In genomic region chr5:112409274-112409673, GRCm38 (mm10) we compare ENCODE assay signal across 23 mouse cellular contexts. TPM values are rescaled to one million over a fixed set of nuclear protein-coding genes. Genes with fewer than 3 reads are reported as not detected.
DNase-seq lines count a peak whose midpoint lies in the region; ATAC-seq lines count a peak whose summit lies in the region.
"Had no signal": no experiment of that assay in that cellular context is flagged by ENCODE, and none has a peak within 500 bp of the region (broad histone marks: within the 10 kb centered on the region; RNA-seq: fewer than 3 reads in every experiment).

No protein-coding gene starts in this region.

- H3K4me1 ChIP-seq in forebrain, embryonic 13.5 days, result peaks cover 29% of the 10 kb centered on the region
- peaks cover 24% of the 10 kb centered on the region for H3K4me1 ChIP-seq in forebrain, embryonic 16.5 days (replicated peaks; ENCODE audit: control insufficient read depth, insufficient read depth, low read length)
- peaks cover 29% of the 10 kb centered on the region for H3K4me1 ChIP-seq in hindbrain, embryonic 14.5 days (replicated peaks; ENCODE audit: control insufficient read depth, insufficient read depth, low read length)
- peaks cover 35% of the 10 kb centered on the region for H3K4me1 ChIP-seq in midbrain, embryonic 15.5 days

- H3K4me3 ChIP-seq in forebrain, embryonic 13.5 days, result no peak overlapping the region
- H3K4me3 ChIP-seq in forebrain, embryonic 16.5 days (replicated peaks; ENCODE audit: low read length), result no peak overlapping the region
- no peak overlapping the region for H3K4me3 ChIP-seq in hindbrain, embryonic 14.5 days (replicated peaks; ENCODE audit: low read length)
- H3K4me3 ChIP-seq in midbrain, embryonic 15.5 days, result no peak overlapping the region
- H3K4me3 ChIP-seq: embryonic facial prominence, embryonic 10.5 days; limb, embryonic 12.5 days; liver, embryonic 12.5 days had no signal

- no peak overlapping the region for H3K9ac ChIP-seq in forebrain, embryonic 13.5 days
- no peak overlapping the region for H3K9ac ChIP-seq in forebrain, embryonic 16.5 days (replicated peaks; ENCODE audit: low read depth, low read length)
- H3K9ac ChIP-seq in hindbrain, embryonic 14.5 days, result no peak overlapping the region
- no peak overlapping the region for H3K9ac ChIP-seq in midbrain, embryonic 15.5 days
- H3K9ac ChIP-seq: limb, embryonic 12.5 days; liver, embryonic 12.5 days had no signal

- intact Hi-C loops in left cerebral cortex, postnatal 4 days (cut with DNase I), result no loop called here

- H3K9me3 ChIP-seq in forebrain, embryonic 13.5 days (replicated peaks), result no peaks in the 10 kb centered on the region
- H3K9me3 ChIP-seq in forebrain, embryonic 16.5 days (ENCODE audit: control insufficient read depth, low read length), result no peaks in the 10 kb centered on the region
- H3K9me3 ChIP-seq in hindbrain, embryonic 14.5 days (ENCODE audit: control insufficient read depth, low read length), result no peaks in the 10 kb centered on the region
- no peaks in the 10 kb centered on the region for H3K9me3 ChIP-seq in midbrain, embryonic 15.5 days
- H3K9me3 ChIP-seq: embryonic facial prominence, embryonic 10.5 days; limb, embryonic 12.5 days; liver, embryonic 12.5 days had no signal

- H3K36me3 ChIP-seq in forebrain, embryonic 13.5 days (ENCODE audit: poor library complexity, severe bottlenecking), result no peaks in the 10 kb centered on the region
- no peaks in the 10 kb centered on the region for H3K36me3 ChIP-seq in forebrain, embryonic 16.5 days (ENCODE audit: control insufficient read depth, insufficient read depth)
- H3K36me3 ChIP-seq in hindbrain, embryonic 14.5 days (replicated peaks; ENCODE audit: control insufficient read depth, insufficient read depth), result no peaks in the 10 kb centered on the region
- no peaks in the 10 kb centered on the region for H3K36me3 ChIP-seq in midbrain, embryonic 15.5 days (replicated peaks)
- H3K36me3 ChIP-seq: embryonic facial prominence, embryonic 10.5 days; G1E; limb, embryonic 12.5 days; liver, embryonic 12.5 days had no signal

- WGBS in forebrain, embryonic 13.5 days, result 71% methylated on average over 5 of the region's 5 CpGs
- 57% methylated on average over 5 of the region's 5 CpGs for WGBS in forebrain, embryonic 16.5 days
- 32% methylated on average over 5 of the region's 5 CpGs for WGBS in hindbrain, embryonic 14.5 days
- 48% methylated on average over 5 of the region's 5 CpGs for WGBS in midbrain, embryonic 15.5 days

- DNase-seq in left cerebral cortex, postnatal 4 days, result peak; percentile 55
- no peak for DNase-seq in left cerebral cortex, adult 8-10 months (ENCODE audit: low spot score in 2 of 2)
- no peak for DNase-seq in hindbrain, embryonic 14.5 days (ENCODE audit: low spot score)
- DNase-seq in cerebellum, adult 11-12 months, result no peak
- DNase-seq: adrenal gland, postnatal 14 days; heart, postnatal 10 days; kidney, adult 8-10 months; kidney, postnatal 25 days; lung, adult 2 months; lung, postnatal 4 days; thymus, postnatal 14 days had no signal

- H3K27ac ChIP-seq in forebrain, embryonic 13.5 days, result 0 out of 2 replicates have a peak overlapping the region, but pooled peaks have one; percentile 7
- H3K27ac ChIP-seq in forebrain, embryonic 16.5 days (ENCODE audit: low read length), result no peak overlapping the region
- H3K27ac ChIP-seq in hindbrain, embryonic 14.5 days, result peak overlapping the region; percentile 41; the same call in 1 of the 2 replicates
- peak overlapping the region; percentile 86 for H3K27ac ChIP-seq in midbrain, embryonic 15.5 days
- H3K27ac ChIP-seq: embryonic facial prominence, embryonic 10.5 days; limb, embryonic 12.5 days; liver, embryonic 12.5 days had no signal

- H3K27me3 ChIP-seq in forebrain, embryonic 13.5 days, result no peaks in the 10 kb centered on the region
- no peaks in the 10 kb centered on the region for H3K27me3 ChIP-seq in forebrain, embryonic 16.5 days (replicated peaks; ENCODE audit: control insufficient read depth, insufficient read depth, low read length)
- no peaks in the 10 kb centered on the region for H3K27me3 ChIP-seq in hindbrain, embryonic 14.5 days (ENCODE audit: control insufficient read depth, insufficient read depth, low read length)
- no peaks in the 10 kb centered on the region for H3K27me3 ChIP-seq in midbrain, embryonic 15.5 days (replicated peaks)

- no peak overlapping the region for H3K4me2 ChIP-seq in forebrain, embryonic 13.5 days
- H3K4me2 ChIP-seq in forebrain, embryonic 16.5 days (ENCODE audit: low read length), result no peak overlapping the region
- no peak overlapping the region for H3K4me2 ChIP-seq in hindbrain, embryonic 14.5 days (replicated peaks)
- no peak overlapping the region for H3K4me2 ChIP-seq in midbrain, embryonic 15.5 days
- H3K4me2 ChIP-seq: heart, embryonic 11.5 days; limb, embryonic 12.5 days; liver, embryonic 12.5 days had no signal

- ATAC-seq in forebrain, embryonic 13.5 days, result no peak
- no peak for ATAC-seq in forebrain, embryonic 16.5 days
- ATAC-seq in hindbrain, embryonic 14.5 days (ENCODE audit: low FRiP score), result no peak
- no peak for ATAC-seq in midbrain, embryonic 15.5 days (replicated peaks)
- ATAC-seq: liver, embryonic 12.5 days had no signal

RNA-seq across cellular contexts. Expression of gene Asphd2, which starts 14.6 kb away (rescaled TPM):
- polyA plus RNA-seq in forebrain, embryonic 13.5 days (2015; fragmentation: Nextera tagmentation; extraction: Ambion mirVana), result 21.4 and 23.8 TPM in 2 replicates
- 41.1 and 43.8 TPM in 2 replicates for polyA plus RNA-seq in forebrain, embryonic 16.5 days (2015; fragmentation: Nextera tagmentation; extraction: Ambion mirVana)
- 100 to 1,000 TPM; 130 to 134 TPM for total RNA-seq in left cerebral cortex, postnatal 4 days (2021)
- 100 to 1,000 TPM; 168 to 189 (median 175) TPM for total RNA-seq in left cerebral cortex, adult 8-10 months (2022)
- 79.3 and 85.9 TPM in 2 replicates for polyA plus RNA-seq in hindbrain, embryonic 14.5 days (2014; fragmentation: Nextera tagmentation; extraction: Ambion mirVana)
- 124 and 132 TPM in 2 replicates for polyA plus RNA-seq in midbrain, embryonic 15.5 days (2015; fragmentation: Nextera tagmentation; extraction: Ambion mirVana)
- total RNA-seq: granulocyte monocyte progenitor cell, adult 5-6 weeks had no signal
- polyA plus RNA-seq: G1E had no signal

RNA-seq across cellular contexts. Expression of gene Gm6588, which starts 40.0 kb away (rescaled TPM):
- 0.68 and 1.1 TPM in 2 replicates for polyA plus RNA-seq in forebrain, embryonic 13.5 days (2015; fragmentation: Nextera tagmentation; extraction: Ambion mirVana)
- polyA plus RNA-seq in forebrain, embryonic 16.5 days (2015; fragmentation: Nextera tagmentation; extraction: Ambion mirVana), result 0.43 and 1.3 TPM in 2 replicates
- total RNA-seq in left cerebral cortex, postnatal 4 days (2021), result not detected
- not detected for total RNA-seq in left cerebral cortex, adult 8-10 months (2022)
- polyA plus RNA-seq in hindbrain, embryonic 14.5 days (2014; fragmentation: Nextera tagmentation; extraction: Ambion mirVana), result 0.23 and 0.29 TPM in 2 replicates
- 1.3 and 1.5 TPM in 2 replicates for polyA plus RNA-seq in midbrain, embryonic 15.5 days (2015; fragmentation: Nextera tagmentation; extraction: Ambion mirVana)
- total RNA-seq: adrenal gland, postnatal 14 days; common myeloid progenitor, adult 5-6 weeks; gastrocnemius, adult 8-10 months; granulocyte monocyte progenitor cell, adult 5-6 weeks; heart, postnatal 10 days had no signal
- polyA plus RNA-seq: brain, embryonic 14.5 days; embryonic facial prominence, embryonic 10.5 days; G1E; heart, embryonic 11.5 days; limb, embryonic 12.5 days; liver, embryonic 12.5 days; lung, adult 2 months had no signal

RNA-seq across cellular contexts. Expression of gene Gm6583, which starts 53.4 kb away (rescaled TPM):
- polyA plus RNA-seq in forebrain, embryonic 13.5 days (2015; fragmentation: Nextera tagmentation; extraction: Ambion mirVana), result 0.18 and 0.23 TPM in 2 replicates
- 0.09 and 0.17 TPM in 2 replicates for polyA plus RNA-seq in forebrain, embryonic 16.5 days (2015; fragmentation: Nextera tagmentation; extraction: Ambion mirVana)
- not detected for total RNA-seq in left cerebral cortex, postnatal 4 days (2021)
- under 1 TPM in 1 of 4 experiments, not detected in 3; 0.14 TPM for total RNA-seq in left cerebral cortex, adult 8-10 months (2022)
- 0.13 and 0.14 TPM in 2 replicates for polyA plus RNA-seq in hindbrain, embryonic 14.5 days (2014; fragmentation: Nextera tagmentation; extraction: Ambion mirVana)
- polyA plus RNA-seq in midbrain, embryonic 15.5 days (2015; fragmentation: Nextera tagmentation; extraction: Ambion mirVana), result 0.14 and 0.39 TPM in 2 replicates
- total RNA-seq: adrenal gland, postnatal 14 days; common myeloid progenitor, adult 5-6 weeks; G1E; gastrocnemius, adult 8-10 months; granulocyte monocyte progenitor cell, adult 5-6 weeks had no signal
- polyA plus RNA-seq: brain, embryonic 14.5 days; G1E; lung, adult 2 months had no signal
